Mouse (Mus musculus) midbrain, embryonic 15.5 days (tissue): ENCODE measurements around the gene Tagln2. TPM values are rescaled to one million over a fixed set of nuclear protein-coding genes. Genes with fewer than 3 reads are reported as not detected.

Source experiments
- ATAC-seq: fragments of 200-750 bp; cut with Nextera tagmentation; replicated peaks from 2 replicates; pipeline ENCODE4 v1.8.0; 2017; ENCODE audit warnings: moderate TSS enrichment
- H3K27ac ChIP-seq: fragments of 300-500 bp; sonication (generic); 2 replicates; pipeline ENCODE4 v1.5.1; 2015; ENCODE audit warnings: mild to moderate bottlenecking, inconsistent platforms
- H3K27me3 ChIP-seq: fragments of 300-500 bp; sonication (generic); replicated peaks from 2 replicates; pipeline ENCODE4 v1.6.1; 2015; ENCODE audit warnings: inconsistent platforms
- H3K36me3 ChIP-seq: fragments of 300-500 bp; sonication (generic); replicated peaks from 2 replicates; pipeline ENCODE4 v1.6.1; 2015; ENCODE audit warnings: inconsistent platforms
- H3K4me1 ChIP-seq: fragments of 300-500 bp; sonication (generic); 2 replicates; pipeline ENCODE4 v1.6.1; 2015; ENCODE audit warnings: inconsistent platforms
- H3K4me2 ChIP-seq: fragments of 300-500 bp; sonication (generic); 2 replicates; pipeline ENCODE4 v1.6.1; 2015; ENCODE audit warnings: inconsistent platforms, mild to moderate bottlenecking, moderate library complexity
- H3K4me3 ChIP-seq: fragments of 300-500 bp; sonication (generic); 2 replicates; pipeline ENCODE4 v1.5.1; 2015; ENCODE audit warnings: mild to moderate bottlenecking, inconsistent platforms
- H3K9ac ChIP-seq: fragments of 300-500 bp; sonication (generic); 2 replicates; pipeline ENCODE4 v1.6.1; 2015; ENCODE audit warnings: mild to moderate bottlenecking, inconsistent platforms
- H3K9me3 ChIP-seq: fragments of 300-500 bp; sonication (generic); 2 replicates; pipeline ENCODE4 v1.6.1; 2016; ENCODE audit warnings: inconsistent platforms
- WGBS: fragments of 180-500 bp; shearing (Covaris S2); methylation state at CpG from one replicate; pipeline ENCODE4 v1.1.7; 2015; ENCODE audit warnings: mixed read lengths; 5-methylcytosine and 5-hydroxymethylcytosine counted together
- polyA plus RNA-seq: library from polyadenylated mRNA; unstranded; fragments of >200 nt; fragmentation: Nextera tagmentation; extraction: Ambion mirVana; gene quantifications from 2 replicates; pipeline ENCODE4 v1.2.1, GENCODE M21; 2015

The Tagln2 gene
- polyA plus RNA-seq, result 57.2 and 58.7 TPM in 2 replicates

DNA sequence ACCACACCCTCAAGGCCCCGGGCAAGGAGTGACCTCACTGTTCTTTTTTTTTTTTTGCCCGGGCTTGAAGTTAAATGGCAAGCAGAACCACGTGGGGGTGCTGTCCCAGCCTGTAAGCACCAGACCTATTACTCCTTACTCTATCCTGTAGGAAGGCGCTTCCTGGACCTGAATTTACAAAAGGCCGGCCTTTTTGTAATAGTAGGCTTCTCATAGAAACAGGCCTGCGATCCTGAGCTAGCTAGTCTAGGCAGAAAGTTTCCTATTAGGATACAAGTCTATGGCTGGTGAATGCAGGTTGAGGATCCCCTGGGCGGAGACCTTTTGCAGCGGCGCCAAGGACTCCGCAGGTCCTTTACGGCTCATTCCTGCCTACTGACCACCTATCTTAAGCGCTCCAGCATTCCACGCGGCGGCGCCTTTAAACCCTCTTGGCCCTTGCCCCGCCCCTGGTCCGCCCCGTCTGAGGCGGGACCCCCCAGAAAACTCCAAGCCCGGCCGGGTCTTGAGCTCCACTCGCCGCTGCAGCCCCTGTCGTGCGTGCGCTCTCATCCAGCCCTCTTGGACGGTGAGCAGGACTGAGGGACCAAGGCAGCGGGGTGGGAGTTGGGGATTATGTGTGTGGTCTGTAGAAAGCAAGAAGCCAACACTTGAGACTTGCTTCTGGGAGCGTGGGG, at the start of gene Tagln2:
TSS of gene Tagln2 (plus strand) at position 283 of the 677 bp plus-strand sequence.
- Histone ChIP-seq H3K27ac (no peak within 1 kb of the TSS), H3K4me3 (peak within 1 kb of the TSS; percentile 37), H3K36me3 (peaks cover 11% of the 10 kb centered on the region; the same call in 1 of the 2 replicates), H3K9me3 (no peaks in the 10 kb centered on the region), H3K9ac (peak within 1 kb of the TSS; percentile 18), H3K27me3 (peaks cover 31% of the 10 kb centered on the region), H3K4me2 (peak within 1 kb of the TSS; percentile 51), H3K4me1 (peaks cover 35% of the 10 kb centered on the region)
- peak; percentile 25; the same call in 1 of the 2 replicates for ATAC-seq
- WGBS, result 2% methylated on average over 30 of the region's 30 CpGs

DNA sequence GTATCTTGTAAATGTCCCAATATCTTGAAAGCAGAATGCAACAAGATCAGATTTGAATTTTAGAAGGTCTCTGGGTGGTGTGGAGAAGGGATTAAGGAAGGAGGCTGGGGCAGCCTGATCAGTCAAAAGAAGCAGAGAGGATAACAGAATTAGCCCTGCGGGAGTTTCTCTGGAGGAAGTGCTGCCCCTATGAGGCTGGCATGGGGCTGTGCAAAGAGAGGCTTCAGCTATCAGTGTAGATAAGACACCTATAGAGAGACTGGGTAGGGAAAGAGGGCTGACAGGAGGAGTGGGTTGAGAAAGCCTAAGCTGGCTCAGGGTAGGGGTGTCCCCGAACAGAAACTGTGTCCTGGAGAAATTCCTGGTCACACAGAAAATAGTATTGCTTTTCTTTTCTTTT, 49.6 kb upstream of the Tagln2 start:
- Histone ChIP-seq H3K27ac (no peak overlapping the region), H3K4me1 (no peaks in the 10 kb centered on the region), H3K27me3 (no peaks in the 10 kb centered on the region), H3K9ac (no peak overlapping the region), H3K9me3 (no peaks in the 10 kb centered on the region), H3K4me3 (no peak overlapping the region), H3K4me2 (no peak overlapping the region), H3K36me3 (no peaks in the 10 kb centered on the region)
- ATAC-seq, result no peak
- 22% methylated on average over 2 of the region's 2 CpGs for WGBS

DNA sequence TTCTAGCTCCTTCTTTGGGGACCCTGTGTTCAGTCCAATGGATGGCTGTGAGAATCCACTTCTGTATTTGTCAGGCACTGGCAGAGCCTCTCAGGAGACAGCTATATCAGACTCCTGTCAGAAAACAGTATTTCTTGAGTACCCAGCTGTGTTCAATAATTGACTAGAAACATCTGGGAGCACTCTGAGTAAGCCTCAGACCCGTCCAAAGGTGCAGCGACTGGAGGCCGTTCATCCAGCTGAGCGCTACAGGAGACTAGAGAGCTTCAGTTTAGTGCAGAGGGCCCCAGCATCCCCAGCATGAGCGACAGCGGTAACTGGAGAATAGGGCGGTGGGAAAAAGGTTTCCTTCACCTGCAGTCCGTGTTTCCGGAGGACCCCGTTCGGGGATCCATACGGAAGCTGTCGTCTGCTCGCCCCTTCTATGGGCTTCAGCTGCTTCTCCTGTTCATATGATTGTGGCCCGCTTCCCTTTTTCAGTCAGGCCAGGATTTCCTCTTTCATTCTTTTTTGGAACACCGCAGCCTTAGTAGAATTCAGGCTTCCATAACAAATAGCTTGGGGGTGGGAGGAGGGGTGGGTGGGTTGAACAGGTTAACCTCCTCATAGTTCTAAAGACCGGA, 48.9 kb upstream of the Tagln2 start:
- no peak for ATAC-seq
- WGBS, result 32% methylated on average over 17 of the region's 17 CpGs

DNA sequence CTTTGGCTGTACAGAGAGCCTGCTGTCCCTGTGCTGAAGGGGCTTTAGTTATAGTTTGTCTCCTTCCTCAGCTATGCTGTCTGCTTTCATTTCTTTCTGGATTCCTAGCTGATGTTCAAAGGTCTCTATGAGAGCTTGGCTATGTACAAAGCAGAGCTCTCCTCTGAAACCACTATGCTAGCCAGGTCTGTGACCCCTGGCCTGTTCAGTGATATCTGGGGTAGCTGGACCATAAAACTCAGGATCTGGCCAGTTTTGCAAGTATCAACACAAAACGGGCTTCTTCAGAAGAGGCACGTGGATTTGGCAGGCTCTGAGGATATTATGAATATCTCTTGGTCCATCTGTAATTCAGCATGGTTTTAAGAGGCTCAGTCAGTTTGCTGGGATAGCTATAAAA, 46.9 kb upstream of the Tagln2 start:
- ATAC-seq, result no peak
- Histone ChIP-seq H3K9ac (no peak overlapping the region), H3K9me3 (no peaks in the 10 kb centered on the region), H3K4me3 (no peak overlapping the region), H3K4me2 (no peak overlapping the region), H3K36me3 (no peaks in the 10 kb centered on the region), H3K4me1 (no peaks in the 10 kb centered on the region), H3K27ac (no peak overlapping the region), H3K27me3 (no peaks in the 10 kb centered on the region)
- 76% methylated on average over 2 of the region's 2 CpGs for WGBS

More for the DNA sequence above, 48.9 kb upstream of the Tagln2 start:
- Histone ChIP-seq H3K9me3 (no peaks in the 10 kb centered on the region), H3K4me3 (no peak overlapping the region), H3K27ac (no peak overlapping the region), H3K27me3 (no peaks in the 10 kb centered on the region), H3K4me1 (no peaks in the 10 kb centered on the region), H3K9ac (no peak overlapping the region), H3K36me3 (no peaks in the 10 kb centered on the region), H3K4me2 (no peak overlapping the region)

DNA sequence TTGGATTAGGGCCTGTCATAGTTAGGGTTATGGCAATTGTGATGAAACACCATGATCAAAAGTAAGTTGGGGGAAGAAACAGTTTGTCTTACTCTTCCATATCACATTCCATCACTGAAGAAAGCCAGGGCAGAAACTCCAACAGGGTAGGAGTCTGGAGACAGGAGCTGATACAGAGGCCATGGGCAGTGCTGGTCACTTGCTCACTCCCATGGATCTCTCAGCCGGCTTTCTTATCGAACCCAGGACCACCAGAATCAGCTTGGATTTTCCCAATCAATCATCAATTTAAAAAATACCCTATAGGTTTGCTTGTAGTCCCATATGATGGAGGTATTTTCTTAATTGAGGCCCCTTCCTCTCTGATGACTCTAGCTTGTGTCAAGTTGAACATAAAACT, 46.0 kb upstream of the Tagln2 start:
- no peak for ATAC-seq
- H3K4me3 ChIP-seq, result no peak overlapping the region
- 97% methylated on average over 2 of the region's 2 CpGs for WGBS
- no peak overlapping the region for H3K9ac ChIP-seq
- H3K4me2 ChIP-seq, result no peak overlapping the region
- H3K27me3 ChIP-seq, result no peaks in the 10 kb centered on the region
- H3K9me3 ChIP-seq, result no peaks in the 10 kb centered on the region
- no peak overlapping the region for H3K27ac ChIP-seq
- H3K36me3 ChIP-seq, result no peaks in the 10 kb centered on the region
- H3K4me1 ChIP-seq, result no peaks in the 10 kb centered on the region

DNA sequence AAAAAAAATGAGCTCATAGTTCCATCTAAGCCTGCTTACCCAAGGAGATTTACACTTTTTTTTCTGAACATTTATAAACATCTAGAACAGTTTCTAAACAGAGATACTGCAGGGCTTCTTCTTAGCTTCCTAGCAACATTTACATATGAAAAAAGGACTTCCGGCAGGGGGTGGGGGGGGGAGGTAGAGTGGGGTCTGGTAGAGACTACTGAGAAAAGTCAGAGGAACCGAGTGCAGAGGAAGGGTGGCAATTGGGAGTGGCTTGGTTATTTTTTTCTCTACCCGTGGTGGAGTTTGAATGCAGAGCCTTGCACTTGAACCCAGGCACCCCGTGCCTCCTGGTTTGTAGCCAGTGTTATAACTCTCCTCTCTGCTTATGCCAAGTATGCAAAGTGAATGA, 44.4 kb upstream of the Tagln2 start:
- 9% methylated on average over 4 of the region's 4 CpGs for WGBS
- ATAC-seq, result no peak
- no peaks in the 10 kb centered on the region for H3K27me3 ChIP-seq
- no peak overlapping the region for H3K4me3 ChIP-seq
- no peaks in the 10 kb centered on the region for H3K36me3 ChIP-seq
- no peak overlapping the region for H3K9ac ChIP-seq
- H3K4me2 ChIP-seq, result no peak overlapping the region
- no peak overlapping the region for H3K27ac ChIP-seq
- H3K4me1 ChIP-seq, result no peaks in the 10 kb centered on the region
- no peaks in the 10 kb centered on the region for H3K9me3 ChIP-seq

DNA sequence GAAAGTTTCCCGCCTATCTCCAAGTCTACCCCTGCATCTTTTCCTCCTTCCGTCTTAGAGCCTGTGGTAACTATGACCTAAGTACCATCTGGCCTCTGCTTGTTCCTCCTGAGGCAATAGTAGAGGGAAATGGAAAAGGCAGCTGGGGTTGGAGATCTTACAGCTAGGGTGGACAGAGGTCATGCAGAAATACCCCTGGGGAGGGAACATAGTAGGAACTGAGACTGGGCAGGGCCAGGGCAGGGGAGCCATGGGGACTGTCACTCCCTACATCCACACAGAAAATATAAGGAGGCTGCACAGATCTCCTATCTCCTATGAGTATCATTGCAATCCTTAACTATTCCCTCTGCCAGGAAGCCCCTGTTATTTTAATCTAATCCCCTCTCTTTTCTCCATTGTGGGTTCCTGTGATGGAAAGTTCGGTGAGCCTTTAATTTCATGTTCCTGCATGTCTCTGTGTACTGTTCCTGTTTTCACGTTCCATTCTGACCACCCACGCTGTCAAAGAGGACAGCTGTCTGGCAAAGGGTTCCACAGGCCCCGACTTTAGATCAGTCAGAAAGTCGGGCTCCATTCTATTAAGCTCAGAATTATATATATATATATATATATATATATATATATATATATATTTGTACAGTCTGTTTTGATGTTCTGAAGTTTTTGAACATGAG, 43.7 kb upstream of the Tagln2 start:
- Histone ChIP-seq H3K4me1 (no peaks in the 10 kb centered on the region), H3K27me3 (no peaks in the 10 kb centered on the region), H3K27ac (no peak overlapping the region), H3K9me3 (no peaks in the 10 kb centered on the region), H3K4me2 (no peak overlapping the region), H3K9ac (no peak overlapping the region), H3K4me3 (no peak overlapping the region), H3K36me3 (no peaks in the 10 kb centered on the region)
- WGBS, result 75% methylated on average over 7 of the region's 7 CpGs
- no peak for ATAC-seq

DNA sequence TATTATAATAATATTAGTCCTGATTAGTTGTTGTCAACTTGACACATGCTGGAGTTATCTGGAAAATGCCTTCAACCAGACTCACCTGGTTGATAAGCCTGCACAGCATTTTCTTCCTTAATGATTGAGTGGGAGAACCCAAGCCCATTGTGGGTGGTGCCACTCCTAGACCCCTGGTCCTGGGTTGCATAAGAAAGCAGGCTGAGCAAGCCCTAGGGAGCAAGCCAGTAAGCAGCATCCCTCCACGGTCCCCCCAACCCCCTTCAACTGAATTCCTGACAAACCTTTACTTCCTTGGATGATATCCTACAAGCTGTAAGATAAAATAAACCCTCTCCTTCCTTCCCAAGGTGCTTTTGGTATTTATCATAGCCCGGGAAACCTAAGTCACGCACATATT, 42.7 kb upstream of the Tagln2 start:
- no peak overlapping the region for H3K27ac ChIP-seq
- H3K27me3 ChIP-seq, result no peaks in the 10 kb centered on the region
- no peak for ATAC-seq
- no peaks in the 10 kb centered on the region for H3K9me3 ChIP-seq
- H3K4me2 ChIP-seq, result no peak overlapping the region
- no peak overlapping the region for H3K9ac ChIP-seq
- H3K4me1 ChIP-seq, result no peaks in the 10 kb centered on the region
- no peaks in the 10 kb centered on the region for H3K36me3 ChIP-seq
- no peak overlapping the region for H3K4me3 ChIP-seq
- WGBS, result 94% methylated on average over 3 of the region's 3 CpGs

DNA sequence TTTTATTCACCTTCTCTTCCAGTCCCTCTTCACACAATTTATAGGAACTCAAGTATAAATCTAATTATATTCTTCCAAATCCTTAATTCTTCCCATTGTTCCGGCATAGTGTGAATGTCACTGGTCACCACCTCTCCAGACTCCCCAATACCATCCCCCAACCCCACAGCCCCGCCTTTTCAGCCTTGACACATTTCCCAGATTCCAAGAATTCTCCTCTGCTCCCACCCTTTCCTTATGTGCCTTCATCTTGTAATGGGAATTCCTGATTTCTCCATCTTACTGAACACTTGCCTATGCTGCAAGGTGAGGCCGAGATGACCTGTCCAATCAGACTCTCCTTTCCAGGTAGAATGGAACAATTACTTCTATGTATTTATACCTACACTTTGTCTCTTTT, 41.8 kb upstream of the Tagln2 start:
- no peak overlapping the region for H3K4me3 ChIP-seq
- H3K27me3 ChIP-seq, result no peaks in the 10 kb centered on the region
- H3K9ac ChIP-seq, result no peak overlapping the region
- H3K9me3 ChIP-seq, result no peaks in the 10 kb centered on the region
- H3K4me2 ChIP-seq, result no peak overlapping the region
- ATAC-seq, result no peak
- H3K27ac ChIP-seq, result no peak overlapping the region
- WGBS, result 87% methylated on average over 3 of the region's 3 CpGs
- no peaks in the 10 kb centered on the region for H3K36me3 ChIP-seq
- H3K4me1 ChIP-seq, result no peaks in the 10 kb centered on the region

DNA sequence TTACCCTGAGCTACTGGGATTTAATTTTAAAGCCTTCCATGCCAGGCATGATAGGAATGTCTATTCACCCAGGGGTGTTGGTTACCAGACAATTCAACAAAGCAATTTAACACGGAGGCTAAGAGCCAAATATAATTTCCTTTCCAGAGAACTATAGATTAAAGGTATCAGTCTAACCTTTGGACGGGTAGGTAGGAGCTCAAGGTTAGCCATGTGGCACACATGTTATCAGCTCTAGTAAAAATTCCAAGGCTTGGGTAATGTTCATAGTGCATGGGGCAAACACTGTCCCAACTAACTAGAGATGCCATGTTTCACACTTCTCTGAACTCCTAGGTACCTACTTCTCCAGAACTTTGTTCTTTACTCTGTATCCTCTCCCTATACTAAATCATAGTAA, 38.2 kb upstream of the Tagln2 start:
- Histone ChIP-seq H3K27me3 (no peaks in the 10 kb centered on the region), H3K4me2 (no peak overlapping the region), H3K27ac (no peak overlapping the region), H3K36me3 (no peaks in the 10 kb centered on the region), H3K4me3 (no peak overlapping the region), H3K9ac (no peak overlapping the region), H3K4me1 (no peaks in the 10 kb centered on the region), H3K9me3 (no peaks in the 10 kb centered on the region)
- no peak for ATAC-seq
- WGBS, result 75% methylated on average over 2 of the region's 2 CpGs

DNA sequence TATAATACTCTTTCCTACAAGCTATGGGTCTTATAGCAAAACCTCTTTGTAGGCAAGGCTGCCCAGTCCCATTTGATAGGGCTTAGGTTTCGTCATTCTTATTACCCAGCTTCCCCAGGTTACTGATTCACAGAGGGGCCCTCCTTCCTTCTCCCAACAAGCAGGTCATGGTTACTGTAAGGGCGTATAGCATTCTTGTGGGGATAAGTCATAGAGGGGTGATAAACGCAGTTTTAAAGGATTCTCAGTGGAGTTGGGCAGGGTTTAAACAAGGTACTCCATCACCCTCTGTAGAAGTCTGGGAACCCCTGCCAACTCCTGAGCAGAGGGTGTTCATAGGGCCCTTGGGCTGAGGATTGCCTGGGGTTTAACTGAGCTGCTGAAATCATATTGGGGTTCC, 37.3 kb upstream of the Tagln2 start:
- H3K4me3 ChIP-seq, result no peak overlapping the region
- H3K27me3 ChIP-seq, result no peaks in the 10 kb centered on the region
- no peaks in the 10 kb centered on the region for H3K9me3 ChIP-seq
- no peak overlapping the region for H3K4me2 ChIP-seq
- no peaks in the 10 kb centered on the region for H3K36me3 ChIP-seq
- no peak for ATAC-seq
- no peaks in the 10 kb centered on the region for H3K4me1 ChIP-seq
- no peak overlapping the region for H3K27ac ChIP-seq
- H3K9ac ChIP-seq, result no peak overlapping the region
- 90% methylated on average over 3 of the region's 3 CpGs for WGBS

DNA sequence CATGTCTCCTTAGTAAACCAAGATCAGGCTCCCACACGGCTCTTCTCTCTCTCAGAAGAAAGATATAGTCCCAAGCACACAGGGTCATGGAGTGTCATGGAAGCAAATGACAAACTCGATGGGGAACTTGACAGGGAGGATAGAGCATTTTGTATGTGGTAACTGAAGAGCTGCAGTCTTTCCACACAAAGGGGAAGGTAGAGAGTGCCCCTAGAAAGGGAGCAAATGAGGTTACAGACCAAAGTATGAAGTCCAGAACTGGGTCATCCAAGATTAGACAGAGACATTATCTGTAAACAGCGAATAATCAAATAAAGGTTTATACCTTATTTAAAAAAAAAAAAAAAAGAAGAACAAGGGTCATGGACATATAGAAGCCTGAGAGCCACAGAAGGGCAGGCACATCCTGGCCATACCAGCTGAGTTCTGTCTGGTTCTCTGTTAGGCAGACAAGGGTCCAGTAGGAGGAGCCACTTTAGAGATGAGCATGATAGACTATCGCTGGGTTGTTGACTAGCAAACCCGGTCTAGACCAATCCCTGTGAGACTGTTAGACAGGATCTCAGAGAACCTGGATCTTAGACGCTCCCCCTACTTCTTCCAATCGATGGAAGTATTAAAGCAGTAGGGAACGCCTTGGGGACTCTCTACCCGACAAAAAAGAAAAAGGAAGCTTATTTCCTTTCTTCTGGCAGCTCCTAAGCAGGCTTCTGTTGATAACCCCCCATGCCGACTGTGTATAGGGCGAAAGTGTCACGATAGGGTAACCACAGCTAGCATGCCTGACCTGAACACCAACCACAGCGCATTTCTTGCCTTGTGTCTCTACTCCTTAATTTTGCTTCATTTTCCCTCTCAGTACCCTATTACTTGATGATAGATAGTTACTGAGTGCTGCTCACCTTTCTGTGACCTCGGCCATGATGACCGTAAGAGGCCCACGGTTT, 36.2 kb upstream of the Tagln2 start:
- no peaks in the 10 kb centered on the region for H3K27me3 ChIP-seq
- H3K27ac ChIP-seq, result no peak overlapping the region
- no peaks in the 10 kb centered on the region for H3K36me3 ChIP-seq
- no peak overlapping the region for H3K4me3 ChIP-seq
- 88% methylated on average over 16 of the region's 16 CpGs for WGBS
- H3K4me2 ChIP-seq, result no peak overlapping the region
- H3K9ac ChIP-seq, result no peak overlapping the region
- no peak for ATAC-seq
- H3K4me1 ChIP-seq, result no peaks in the 10 kb centered on the region
- H3K9me3 ChIP-seq, result no peaks in the 10 kb centered on the region
